In the genomic region with DNA sequence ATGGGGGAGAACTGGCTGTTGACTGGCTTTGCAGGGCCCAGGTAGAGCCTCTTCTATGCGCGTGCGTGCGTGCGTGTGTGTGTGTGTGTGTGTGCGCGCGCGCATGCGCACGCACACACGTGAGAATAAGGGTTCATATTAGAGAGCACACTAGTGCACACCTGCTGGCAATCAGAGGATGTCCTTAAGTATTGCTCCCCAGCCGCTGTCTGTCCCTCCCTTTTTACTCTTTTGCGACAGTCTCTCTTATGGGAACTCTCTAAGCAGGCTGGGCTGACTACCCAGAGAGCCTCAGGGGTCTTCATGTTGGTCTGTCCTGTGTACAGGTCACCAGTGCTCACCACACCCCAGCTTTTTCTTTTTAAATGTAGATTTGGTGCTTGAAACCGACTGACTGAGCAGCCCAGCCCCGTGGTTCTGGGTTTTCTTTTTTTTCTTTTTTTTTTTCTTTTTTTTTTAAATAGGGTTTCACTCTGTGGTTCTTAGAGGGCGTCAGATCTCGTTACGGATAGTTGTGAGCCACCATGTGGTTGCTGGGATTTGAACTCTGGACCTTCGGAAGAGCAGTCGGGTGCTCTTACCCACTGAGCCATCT, we compare ENCODE assay signal across 28 mouse cellular contexts. TPM values are rescaled to one million over a fixed set of nuclear protein-coding genes. Genes with fewer than 3 reads are reported as not detected.
"Had no signal": no experiment of that assay in that cellular context is flagged by ENCODE, and none has a peak within 500 bp of the region (broad histone marks: within the 10 kb centered on the region; RNA-seq: fewer than 3 reads in every experiment).

No protein-coding gene starts in this region.

- H3K27ac ChIP-seq: gastrocnemius, adult 2 months; heart, adult 2 months; hindbrain, embryonic 10.5 days; hindbrain, embryonic 12.5 days; hindbrain, embryonic 14.5 days; intestine, embryonic 15.5 days; layer of hippocampus, adult 2 months; limb, embryonic 10.5 days; limb, embryonic 12.5 days; liver, embryonic 13.5 days; liver, embryonic 15.5 days had no signal

- H3K4me3 ChIP-seq: gastrocnemius, adult 2 months; heart, adult 2 months; heart, embryonic 12.5 days; hindbrain, embryonic 10.5 days; hindbrain, embryonic 12.5 days; intestine, embryonic 15.5 days; layer of hippocampus, adult 2 months; limb, embryonic 10.5 days; limb, embryonic 12.5 days; liver, embryonic 13.5 days; liver, embryonic 15.5 days had no signal

- DNase-seq: gastrocnemius, adult 2 months; gastrocnemius, postnatal 10 days; gastrocnemius, postnatal 25 days; heart, adult 2 months; heart, postnatal 10 days; heart, postnatal 4 days; kidney, adult 18-20 months; kidney, adult 8-10 months; kidney, postnatal 10 days; kidney, postnatal 25 days; kidney, postnatal 4 days; liver; liver, embryonic 13.5 days had no signal

- H3K9me3 ChIP-seq: heart, embryonic 12.5 days; hindbrain, embryonic 10.5 days; hindbrain, embryonic 12.5 days; intestine, embryonic 15.5 days; limb, embryonic 10.5 days; limb, embryonic 12.5 days; liver, embryonic 13.5 days; liver, embryonic 15.5 days had no signal

- H3K4me1 ChIP-seq: hindbrain, embryonic 10.5 days; hindbrain, embryonic 12.5 days; intestine, embryonic 15.5 days; limb, embryonic 10.5 days; limb, embryonic 12.5 days; liver, embryonic 13.5 days; liver, embryonic 15.5 days had no signal

- H3K9ac ChIP-seq: heart, embryonic 12.5 days; hindbrain, embryonic 12.5 days; hindbrain, embryonic 14.5 days; intestine, embryonic 15.5 days; limb, embryonic 12.5 days; liver, embryonic 13.5 days; liver, embryonic 15.5 days had no signal

- H3K27me3 ChIP-seq: heart, embryonic 12.5 days; hindbrain, embryonic 12.5 days; intestine, embryonic 15.5 days; limb, embryonic 12.5 days; liver, embryonic 13.5 days; liver, embryonic 15.5 days had no signal

RNA-seq across cellular contexts. Expression of gene Epha10, which starts 55.2 kb away (rescaled TPM):
- total RNA-seq: gastrocnemius, adult 2 months; gastrocnemius, postnatal 25 days; gastrocnemius, postnatal 4 days; granulocyte monocyte progenitor cell, adult 5-6 weeks; heart, adult 2 months; heart, postnatal 10 days; heart, postnatal 25 days; heart, postnatal 4 days had no signal
- polyA plus RNA-seq: heart, embryonic 12.5 days; heart, embryonic 14.5 days; inflammation-experienced regulatory T-cells, adult 6 months; liver, embryonic 11.5 days; liver, embryonic 13.5 days; liver, embryonic 15.5 days had no signal
